Mouse (Mus musculus) cerebellum, adult 2 months (tissue): ENCODE data around the gene A730061H03Rik. TPM values are rescaled to one million over a fixed set of nuclear protein-coding genes. Genes with fewer than 3 reads are reported as not detected.

Source experiments
- DNase-seq, 2 experiments: peaks; one replicate each; pipeline ENCODE4 v3.0.0; 2021
- H3K27ac ChIP-seq: fragments of 200-500 bp; 2 replicates; pipeline ENCODE4 v1.5.1; 2012; ENCODE audit warnings: low read length, control low read depth, inconsistent platforms; ENCODE audit not compliant: insufficient read depth
- H3K27me3 ChIP-seq: fragments of 200-500 bp; 2 replicates; pipeline ENCODE4 v1.6.1; 2012; ENCODE audit warnings: inconsistent platforms, mild to moderate bottlenecking, low read length, moderate library complexity; ENCODE audit not compliant: control insufficient read depth, insufficient read depth
- H3K4me1 ChIP-seq: fragments of 200-500 bp; 2 replicates; pipeline ENCODE4 v1.6.1; 2011; ENCODE audit warnings: low read length; ENCODE audit not compliant: control insufficient read depth, insufficient read depth
- H3K4me3 ChIP-seq: fragments of 200-500 bp; replicated peaks from 2 replicates; pipeline ENCODE3; 2011; ENCODE audit warnings: mild to moderate bottlenecking, low read depth, low read length, control low read depth; ENCODE audit not compliant: insufficient read depth
- CTCF ChIP-seq: fragments of 200-500 bp; IDR thresholded peaks from 2 replicates; pipeline ENCODE4 v1.5.1; 2011; ENCODE audit warnings: low read depth, mild to moderate bottlenecking, control low read depth, low read length, moderate library complexity, borderline replicate concordance; ENCODE audit not compliant: insufficient read depth
- POLR2A ChIP-seq: fragments of 200-500 bp; IDR thresholded peaks from 2 replicates; pipeline ENCODE4 v1.6.1; 2011; ENCODE audit warnings: low read length, control low read depth, borderline replicate concordance; ENCODE audit not compliant: insufficient read depth
- WGBS: fragments of 180-500 bp; shearing (Covaris S2); methylation state at CpG from one replicate; pipeline ENCODE4 v1.1.7; 2018; 5-methylcytosine and 5-hydroxymethylcytosine counted together
- polyA plus RNA-seq: library from polyadenylated mRNA; depleted of rRNA; stranded (reverse); fragments of >200 nt; gene quantifications from 2 replicates; pipeline ENCODE4 v1.2.3, GENCODE M21; 2012

A730061H03Rik gene
- polyA plus RNA-seq, 1 experiment: 0.97 TPM

DNA sequence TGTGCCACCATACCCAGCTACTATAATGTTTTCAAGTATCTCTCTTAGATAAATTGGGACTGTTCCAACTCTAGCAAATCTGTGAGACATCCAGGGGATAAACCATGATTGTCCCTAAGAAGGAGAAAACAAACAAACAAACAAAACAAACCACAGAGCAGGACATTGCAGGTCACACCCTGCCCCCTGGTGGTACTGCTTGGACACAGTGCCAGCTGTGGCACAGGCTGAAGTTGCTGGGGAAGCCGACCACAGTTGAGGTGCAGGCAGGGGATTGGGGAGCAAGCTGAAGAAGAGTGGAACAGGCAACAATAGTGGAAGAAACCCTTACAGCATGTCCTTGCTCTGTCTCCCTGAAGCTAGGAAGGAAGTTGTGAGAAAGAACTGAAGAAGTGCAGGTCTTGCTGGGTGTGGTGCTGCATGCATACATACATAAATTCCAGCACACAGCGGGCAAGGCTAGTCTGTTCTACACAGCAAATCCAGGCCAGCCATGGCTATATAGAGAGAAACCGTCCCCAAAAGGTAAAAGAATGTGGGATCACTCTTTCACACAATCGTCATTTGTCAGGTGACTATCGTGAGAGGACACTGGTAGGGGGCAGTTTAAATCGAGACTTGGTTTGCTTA is 24.0 kb downstream of the A730061H03Rik start:
- no peak for DNase-seq
- H3K27me3 ChIP-seq: no peaks in the 10 kb centered on the region
- H3K27ac ChIP-seq: no peak overlapping the region
- no peak overlapping the region for H3K4me3 ChIP-seq
- TF ChIP-seq CTCF (peak; percentile 69), POLR2A (no peak)
- H3K4me1 ChIP-seq: no peaks in the 10 kb centered on the region
- WGBS: 60% methylated on average over 6 of the region's 6 CpGs

- H3K27me3 ChIP-seq: no peaks in the 10 kb centered on the region
- no peak overlapping the region for H3K4me3 ChIP-seq
- H3K27ac ChIP-seq: no peak overlapping the region
- no peaks in the 10 kb centered on the region for H3K4me1 ChIP-seq
- TF ChIP-seq POLR2A (no peak), CTCF (peak; percentile 38; the same call in 1 of the 2 replicates)
- no peak for DNase-seq
- WGBS: 7% methylated on average over 3 of the region's 3 CpGs
Observed at GRCm38 (mm10) chr14:55527940-55528339, 32.3 kb downstream of the A730061H03Rik start.

DNA sequence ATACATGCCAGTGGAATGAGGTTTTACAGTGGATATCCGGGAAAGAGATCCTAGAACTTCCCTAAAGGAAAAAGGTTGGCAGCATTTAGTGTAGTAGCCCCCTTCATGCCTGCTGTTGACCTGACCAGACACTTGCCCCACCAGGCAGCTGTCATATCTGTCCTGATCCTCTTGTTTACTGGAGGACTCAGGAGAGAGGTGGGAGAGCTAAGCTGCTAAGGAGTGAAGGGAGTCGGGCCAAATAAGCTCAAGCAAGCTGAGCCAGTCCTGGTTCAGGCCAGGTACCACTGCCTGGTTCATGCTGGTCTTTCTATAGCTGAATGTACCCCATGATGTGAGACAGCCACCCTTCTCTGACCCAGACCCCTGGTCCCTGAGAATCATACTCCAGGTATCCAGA is 33.5 kb downstream of the A730061H03Rik start:
- TF ChIP-seq CTCF (no peak), POLR2A (no peak)
- DNase-seq: no peak
- WGBS: 77% methylated on average over 2 of the region's 2 CpGs
- Histone ChIP-seq H3K27ac (no peak overlapping the region), H3K4me1 (no peaks in the 10 kb centered on the region), H3K4me3 (no peak overlapping the region), H3K27me3 (no peaks in the 10 kb centered on the region)

GRCm38 (mm10) chr14:55524785-55525184 is 35.4 kb downstream of the A730061H03Rik start, which contains the start of gene Nrl:
TSS of gene Nrl (minus strand) at chr14:55524981.
- Histone ChIP-seq H3K4me3 (no peak within 1 kb of the TSS), H3K27me3 (no peaks in the 10 kb centered on the region), H3K4me1 (no peaks in the 10 kb centered on the region; the same call in 1 of the 2 replicates), H3K27ac (no peak within 1 kb of the TSS)
- 51% methylated on average over 8 of the region's 8 CpGs for WGBS
- no peak for DNase-seq
- TF ChIP-seq POLR2A (no peak), CTCF (no peak)

GRCm38 (mm10) chr14:55524062-55524461 is 36.1 kb downstream of the A730061H03Rik start:
- H3K27me3 ChIP-seq: no peaks in the 10 kb centered on the region
- H3K4me1 ChIP-seq: peaks cover under 1% of the 10 kb centered on the region; the same call in 1 of the 2 replicates
- H3K27ac ChIP-seq: no peak overlapping the region
- WGBS: 49% methylated on average over 4 of the region's 4 CpGs
- DNase-seq: no peak
- no peak overlapping the region for H3K4me3 ChIP-seq
- no peak for TF ChIP-seq CTCF
- TF ChIP-seq POLR2A: no peak

DNA sequence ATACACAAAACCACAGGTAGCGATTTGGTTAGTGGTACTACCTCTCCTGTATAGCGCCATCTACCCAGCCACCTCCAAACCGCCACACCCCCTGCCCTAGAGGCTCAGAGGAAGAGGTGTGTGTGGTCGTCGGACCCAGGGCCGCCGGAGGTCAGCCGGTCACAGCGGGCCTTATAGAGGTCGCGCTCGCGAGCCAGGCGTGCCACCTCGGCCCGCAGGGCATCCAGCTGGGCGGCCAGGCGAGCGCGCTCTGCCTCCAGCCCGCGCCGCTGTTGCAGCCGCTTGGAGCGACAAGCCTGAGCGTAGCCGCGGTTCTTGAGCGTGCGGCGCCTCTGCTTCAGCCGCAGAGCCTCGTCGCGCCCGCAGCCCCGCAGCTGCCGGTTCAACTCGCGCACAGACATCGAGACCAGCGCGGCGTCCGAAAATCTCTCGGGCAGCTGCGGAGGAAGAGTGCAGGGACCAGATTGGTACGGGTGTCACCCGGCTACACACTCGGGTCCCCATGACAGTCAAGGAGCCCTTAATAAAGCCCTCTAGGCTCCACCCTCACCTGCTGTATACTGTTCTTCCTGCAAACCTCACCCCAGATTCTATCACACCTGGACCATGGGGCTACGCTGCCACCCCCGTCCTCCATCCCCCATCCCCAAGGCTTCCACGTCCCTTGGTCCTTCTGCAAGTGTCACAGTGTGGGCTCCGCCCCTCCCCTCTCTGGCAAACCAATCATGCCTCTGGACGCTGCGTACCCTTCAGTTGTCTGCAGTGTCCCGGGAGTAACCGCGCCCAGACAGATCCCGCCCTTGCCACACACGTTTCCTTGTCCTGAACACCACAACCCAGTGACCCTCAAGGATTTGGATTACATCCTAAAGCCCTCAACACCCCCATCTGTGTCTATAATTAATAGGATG is 39.5 kb downstream of the A730061H03Rik start:
- peak; percentile 65 to 71 for DNase-seq
- Histone ChIP-seq H3K4me1 (peaks cover 2% of the 10 kb centered on the region; the same call in 1 of the 2 replicates), H3K27me3 (no peaks in the 10 kb centered on the region), H3K27ac (no peak overlapping the region), H3K4me3 (peak overlapping the region; percentile 46)
- TF ChIP-seq CTCF (peak; percentile 24; the same call in 1 of the 2 replicates), POLR2A (no peak)
- 3% methylated on average over 61 of the region's 61 CpGs for WGBS

DNA sequence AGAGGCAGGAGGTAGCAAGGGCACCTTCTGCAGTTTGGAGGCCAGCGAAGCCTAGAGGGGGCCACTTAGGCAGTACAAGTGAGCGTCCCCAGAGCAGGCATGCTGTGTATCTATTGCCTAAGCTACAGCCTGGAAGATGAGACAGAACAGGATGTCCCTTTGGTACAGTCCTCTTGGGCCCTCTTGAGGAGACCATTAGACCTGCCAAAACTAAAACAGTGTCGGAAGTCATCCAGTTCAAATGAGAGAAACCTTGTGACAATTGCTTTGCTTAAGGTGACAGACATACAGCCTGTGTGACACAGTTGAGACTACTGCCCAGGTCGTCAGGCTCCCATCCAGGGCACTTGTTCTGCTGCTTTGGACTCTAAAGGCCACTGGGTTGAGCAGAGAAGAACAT is 40.6 kb downstream of the A730061H03Rik start:
- 77% methylated on average over 4 of the region's 4 CpGs for WGBS
- Histone ChIP-seq H3K4me3 (no peak overlapping the region), H3K27me3 (no peaks in the 10 kb centered on the region), H3K4me1 (peaks cover 2% of the 10 kb centered on the region; the same call in 1 of the 2 replicates), H3K27ac (no peak overlapping the region)
- no peak for TF ChIP-seq CTCF
- TF ChIP-seq POLR2A: no peak
- DNase-seq: no peak
